15 mouse cellular contexts compared by ENCODE assay signal in the genomic region with DNA sequence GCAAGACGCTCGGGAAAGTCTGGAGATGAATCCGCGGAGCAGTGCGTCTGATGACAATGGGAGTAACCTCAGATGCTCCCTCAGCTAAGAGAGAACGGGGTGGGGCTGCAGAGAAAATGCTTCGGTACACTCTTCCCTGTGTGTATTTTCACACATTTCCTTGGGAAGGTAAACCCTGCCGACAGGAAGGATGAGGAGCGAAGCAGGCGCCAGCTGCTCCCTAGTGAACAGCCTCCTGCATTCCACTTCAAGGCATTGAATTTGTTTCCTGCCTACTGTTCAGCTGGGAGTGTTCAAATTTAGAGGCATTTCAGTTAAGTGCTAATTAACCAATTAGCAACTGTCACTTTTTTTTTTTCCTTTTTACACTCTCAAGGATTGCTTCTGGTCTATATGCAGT.
DNase-seq lines count a peak whose midpoint lies in the region; ATAC-seq lines count a peak whose summit lies in the region.
"Had no signal": no experiment of that assay in that cellular context is flagged by ENCODE, and none has a peak within 500 bp of the region (broad histone marks: within the 10 kb centered on the region; RNA-seq: fewer than 3 reads in every experiment).

No protein-coding gene starts in this region.

- H3K4me2 ChIP-seq in midbrain, embryonic 16.5 days (ENCODE audit: low read length): peak overlapping the region; percentile 9; the same call in 1 of the 2 replicates
- no peak overlapping the region for H3K4me2 ChIP-seq in midbrain, embryonic 11.5 days
- H3K4me2 ChIP-seq: embryonic facial prominence, embryonic 15.5 days; limb, embryonic 13.5 days had no signal

- H3K4me1 ChIP-seq in midbrain, embryonic 16.5 days (ENCODE audit: control insufficient read depth, insufficient read depth, low read length): peaks cover 5% of the 10 kb centered on the region
- no peaks in the 10 kb centered on the region for H3K4me1 ChIP-seq in midbrain, embryonic 11.5 days (ENCODE audit: control insufficient read depth, insufficient read depth, low read length)
- H3K4me1 ChIP-seq: embryonic facial prominence, embryonic 15.5 days; limb, embryonic 13.5 days; megakaryocyte, embryonic 14.5 days had no signal

- H3K36me3 ChIP-seq in midbrain, embryonic 16.5 days (ENCODE audit: control insufficient read depth, insufficient read depth, low read length): no peaks in the 10 kb centered on the region
- no peaks in the 10 kb centered on the region for H3K36me3 ChIP-seq in midbrain, embryonic 11.5 days (ENCODE audit: control insufficient read depth, insufficient read depth, low read length)
- H3K36me3 ChIP-seq: embryonic facial prominence, embryonic 15.5 days; limb, embryonic 13.5 days had no signal

- no peaks in the 10 kb centered on the region for H3K27me3 ChIP-seq in midbrain, embryonic 16.5 days (ENCODE audit: control insufficient read depth, insufficient read depth, low read depth, low read length)
- no peaks in the 10 kb centered on the region for H3K27me3 ChIP-seq in midbrain, embryonic 11.5 days (ENCODE audit: control insufficient read depth, insufficient read depth, low read length)
- H3K27me3 ChIP-seq: embryonic facial prominence, embryonic 15.5 days; megakaryocyte, embryonic 14.5 days had no signal

- DNase-seq in cerebellum, adult 9-10 months: peak; percentile 21
- no peak for DNase-seq in cerebellum, postnatal 4 days (ENCODE audit: low spot score in 2 of 2)
- no peak for DNase-seq in midbrain, embryonic 11.5 days (ENCODE audit: low spot score, missing footprints)
- peak; percentile 27 to 44 for DNase-seq in left cerebral cortex, postnatal 10 days (ENCODE audit: extremely low spot score in 1 of 2, low spot score in 2 of 2)
- peak; percentile 64 for DNase-seq in telencephalon, adult 2 months (ENCODE audit: low read depth, low spot score)
- no peak for DNase-seq in testis, postnatal 10 days (ENCODE audit: low spot score)
- no peak for DNase-seq in heart, adult 11 months
- DNase-seq: adrenal gland, postnatal 25 days; heart, postnatal 4 days; thymus, postnatal 25 days had no signal

- no peak overlapping the region for H3K9ac ChIP-seq in midbrain, embryonic 16.5 days (ENCODE audit: low read depth, low read length)
- no peak overlapping the region for H3K9ac ChIP-seq in midbrain, embryonic 11.5 days (ENCODE audit: low read length)
- H3K9ac ChIP-seq: embryonic facial prominence, embryonic 15.5 days; limb, embryonic 13.5 days had no signal

- 60% methylated on average over 10 of the region's 10 CpGs for WGBS in midbrain, embryonic 16.5 days
- WGBS in midbrain, embryonic 11.5 days: 81% methylated on average over 10 of the region's 10 CpGs

- H3K4me3 ChIP-seq in midbrain, embryonic 16.5 days (ENCODE audit: low read depth, low read length): no peak overlapping the region
- no peak overlapping the region for H3K4me3 ChIP-seq in midbrain, embryonic 11.5 days (ENCODE audit: low read depth, low read length)
- H3K4me3 ChIP-seq: embryonic facial prominence, embryonic 15.5 days; limb, embryonic 13.5 days; megakaryocyte, embryonic 14.5 days had no signal

- intact Hi-C loops in left cerebral cortex, postnatal 10 days (cut with DNase I): no loop called here

- H3K27ac ChIP-seq in midbrain, embryonic 16.5 days (ENCODE audit: low read length): no peak overlapping the region
- no peak overlapping the region for H3K27ac ChIP-seq in midbrain, embryonic 11.5 days (ENCODE audit: low read depth, low read length)
- H3K27ac ChIP-seq: embryonic facial prominence, embryonic 15.5 days; limb, embryonic 13.5 days had no signal

- no peak for ATAC-seq in midbrain, embryonic 16.5 days
- ATAC-seq in midbrain, embryonic 11.5 days (ENCODE audit: low FRiP score): no peak
- ATAC-seq: intestine, embryonic 16.5 days had no signal

- no peaks in the 10 kb centered on the region for H3K9me3 ChIP-seq in midbrain, embryonic 16.5 days (replicated peaks; ENCODE audit: control insufficient read depth, low read length, poor library complexity, severe bottlenecking)
- no peaks in the 10 kb centered on the region for H3K9me3 ChIP-seq in midbrain, embryonic 11.5 days (ENCODE audit: control insufficient read depth, low read length)
- H3K9me3 ChIP-seq: embryonic facial prominence, embryonic 15.5 days; limb, embryonic 13.5 days had no signal

Comparison
In these comparisons a context has a peak if more than half of its experiments do, and no peak if none do; other contexts are left out.
1. DNase-seq: peak in cerebellum, adult 9-10 months (single experiment), left cerebral cortex, postnatal 10 days (2 of 2) and telencephalon, adult 2 months (single experiment); none in cerebellum, postnatal 4 days (0 of 2), midbrain, embryonic 11.5 days (single experiment), testis, postnatal 10 days (single experiment) and heart, adult 11 months (single experiment).